Mouse (Mus musculus) gastrocnemius, adult 8-10 months (tissue): ENCODE measurements around the gene Zc3h18. TPM values are rescaled to one million over a fixed set of nuclear protein-coding genes. Genes with fewer than 3 reads are reported as not detected.

ENCODE experiments used
- DNase-seq, 2 experiments: peaks; one replicate each; pipeline ENCODE4 v3.0.0; 2022; ENCODE audit warnings: low spot score in 2 of 2
- total RNA-seq, 4 experiments: library from RNA; stranded (reverse); gene quantifications; 2 replicates each; pipeline ENCODE4 v1.2.4; 2022

Zc3h18 gene
- total RNA-seq: 10 to 100 TPM; 22.9 to 30.7 (median 25.8) TPM

DNA sequence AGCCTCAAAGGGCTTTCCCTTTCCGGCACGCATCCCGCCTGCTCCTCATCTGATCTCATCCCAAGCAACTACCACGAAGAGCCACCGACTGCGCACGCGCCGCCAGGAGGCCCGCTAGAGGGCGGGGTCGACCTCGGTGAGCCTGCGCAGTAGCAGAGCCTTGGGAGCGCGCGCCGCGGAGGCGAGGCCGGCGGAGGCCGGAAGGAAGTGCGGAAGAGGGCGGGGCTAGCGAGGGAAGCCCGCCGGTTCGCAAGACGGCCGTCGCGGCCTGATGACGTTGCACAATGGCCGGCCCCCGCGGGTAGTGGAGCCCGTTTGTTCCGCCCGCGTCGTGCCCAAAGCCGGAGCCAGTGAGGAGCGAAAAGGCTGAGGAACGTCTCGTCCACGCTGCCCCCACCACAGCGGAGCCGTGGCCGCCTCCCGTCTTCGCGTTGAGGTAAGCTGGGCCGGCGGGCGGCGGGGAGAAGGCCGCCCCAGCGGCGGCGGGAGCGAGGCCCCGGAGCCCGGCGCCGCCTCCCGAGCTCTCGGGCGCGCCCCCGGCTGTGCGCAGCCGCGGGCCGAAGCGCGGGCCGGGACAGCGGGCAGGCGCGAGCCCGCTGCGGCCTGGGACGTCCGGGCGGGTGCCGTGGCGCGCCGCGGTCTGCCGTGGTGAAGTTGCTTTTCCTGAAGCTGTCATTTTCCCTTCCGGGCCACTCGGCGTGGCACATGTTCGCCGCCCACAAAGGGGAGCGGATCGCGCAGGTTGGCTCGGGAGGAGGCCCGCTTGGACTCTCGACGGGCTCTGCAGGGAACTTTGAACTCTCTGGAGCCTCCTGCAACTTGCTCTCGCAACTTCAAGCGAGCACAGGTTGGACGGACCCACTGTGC lies at the start of gene Zc3h18:
Zc3h18 (plus strand) TSS at position 245 of the 867 bp plus-strand sequence.
- DNase-seq: peak; percentile 97 to 99

DNA sequence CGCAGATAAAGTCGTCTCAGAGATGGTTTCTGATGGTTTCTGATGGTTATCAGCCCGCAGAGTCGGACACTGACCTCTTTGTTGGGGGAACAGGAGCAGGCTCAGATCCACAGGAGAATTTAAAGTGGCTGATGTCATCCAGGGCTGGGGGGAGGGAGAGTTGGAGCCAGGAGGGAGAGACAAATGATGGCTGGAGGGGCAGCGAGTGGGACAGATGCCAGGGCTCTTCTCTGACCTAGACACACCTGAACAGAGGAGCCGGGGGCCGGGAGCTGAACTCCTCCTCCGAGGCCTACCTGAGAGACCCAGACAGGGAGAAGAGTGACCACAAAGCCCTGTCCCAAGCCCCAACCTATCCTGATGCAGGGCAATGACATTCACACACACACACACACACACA lies 47.3 kb upstream of the Zc3h18 start:
- no peak for DNase-seq

DNA sequence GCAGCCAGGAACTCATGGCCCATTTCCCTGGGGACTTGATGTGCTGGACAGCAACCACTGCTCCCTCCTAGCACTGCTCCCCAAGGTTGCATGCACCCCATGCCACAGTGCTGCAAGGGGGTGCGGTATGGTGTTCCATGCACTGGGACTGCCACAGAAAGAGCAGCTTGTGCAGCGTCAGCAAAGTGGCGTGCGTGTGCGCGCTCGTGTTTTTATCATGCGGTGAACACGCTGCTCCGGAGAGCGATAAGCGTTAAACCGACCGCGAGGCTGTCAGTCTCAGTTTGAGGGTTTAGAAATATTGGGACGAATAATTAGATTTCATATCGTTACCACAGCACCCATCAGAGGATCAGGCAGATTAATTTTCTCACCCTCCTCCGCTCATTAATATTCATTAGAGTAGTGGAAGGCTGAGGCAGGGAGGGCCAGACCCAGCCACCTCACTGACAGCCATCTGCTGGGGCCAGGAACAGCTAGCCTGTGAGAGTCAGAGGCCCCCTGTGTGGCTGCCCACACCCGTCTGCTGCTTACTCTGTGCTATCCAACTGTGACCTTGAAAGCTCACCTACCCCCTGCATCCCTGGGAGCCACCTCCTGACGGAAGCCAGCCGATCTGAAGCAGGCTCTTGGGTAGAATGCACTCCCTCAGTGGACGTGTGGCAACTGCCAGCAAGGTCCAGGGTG lies 46.7 kb upstream of the Zc3h18 start:
- DNase-seq: no peak

DNA sequence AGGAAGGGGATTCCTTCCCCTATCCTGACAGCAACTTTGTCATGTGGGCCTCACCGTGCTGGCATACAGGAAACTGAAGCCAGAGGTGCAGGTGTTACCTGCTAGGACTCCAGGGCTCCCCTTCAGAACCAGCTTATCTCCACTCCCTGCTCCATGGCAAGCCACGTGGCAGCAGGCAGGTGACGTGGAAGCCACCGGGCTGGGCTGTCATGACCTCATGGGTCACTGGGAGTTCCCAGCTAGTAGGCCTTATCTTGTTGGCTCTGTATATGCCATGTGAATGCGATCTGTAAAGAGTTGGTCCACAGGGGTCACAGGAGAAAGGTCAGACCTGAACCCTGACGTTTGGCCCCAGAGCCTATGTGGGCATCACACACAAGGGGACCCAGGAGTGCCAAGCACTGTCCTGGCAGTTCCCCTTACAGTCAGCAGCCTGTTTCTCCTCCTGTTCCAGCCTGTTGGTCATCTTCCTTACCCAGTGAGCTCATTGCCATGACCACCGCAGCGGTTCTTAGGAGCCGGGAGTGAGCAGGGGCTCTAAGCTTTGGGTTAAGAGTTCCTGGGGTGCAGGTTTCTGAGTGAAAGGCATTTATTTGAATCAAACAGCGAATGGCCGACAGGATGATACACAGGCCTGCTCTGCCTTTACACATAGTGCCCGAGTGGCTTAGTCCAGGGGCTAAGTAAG lies 45.8 kb upstream of the Zc3h18 start:
- no peak for DNase-seq

DNA sequence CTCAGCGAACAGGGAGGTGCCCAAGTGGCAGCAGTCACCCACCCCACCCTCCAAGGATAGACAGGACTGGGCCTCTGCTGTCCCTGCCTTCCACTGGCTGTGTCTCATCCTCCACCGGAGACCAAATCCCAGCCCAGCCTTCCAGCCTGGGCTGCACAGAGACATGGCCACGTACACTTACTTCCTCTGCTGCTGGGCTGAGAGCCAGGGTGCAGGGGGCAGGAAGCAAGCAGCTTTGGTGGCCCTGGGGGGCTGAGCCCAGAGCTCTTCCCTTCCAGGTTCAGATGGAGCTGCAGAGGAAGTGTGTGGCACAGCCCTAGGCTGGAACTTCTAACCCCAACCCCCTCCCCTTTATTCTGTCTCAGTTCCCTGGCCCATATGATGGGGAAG lies 45.3 kb upstream of the Zc3h18 start:
- DNase-seq: no peak

DNA sequence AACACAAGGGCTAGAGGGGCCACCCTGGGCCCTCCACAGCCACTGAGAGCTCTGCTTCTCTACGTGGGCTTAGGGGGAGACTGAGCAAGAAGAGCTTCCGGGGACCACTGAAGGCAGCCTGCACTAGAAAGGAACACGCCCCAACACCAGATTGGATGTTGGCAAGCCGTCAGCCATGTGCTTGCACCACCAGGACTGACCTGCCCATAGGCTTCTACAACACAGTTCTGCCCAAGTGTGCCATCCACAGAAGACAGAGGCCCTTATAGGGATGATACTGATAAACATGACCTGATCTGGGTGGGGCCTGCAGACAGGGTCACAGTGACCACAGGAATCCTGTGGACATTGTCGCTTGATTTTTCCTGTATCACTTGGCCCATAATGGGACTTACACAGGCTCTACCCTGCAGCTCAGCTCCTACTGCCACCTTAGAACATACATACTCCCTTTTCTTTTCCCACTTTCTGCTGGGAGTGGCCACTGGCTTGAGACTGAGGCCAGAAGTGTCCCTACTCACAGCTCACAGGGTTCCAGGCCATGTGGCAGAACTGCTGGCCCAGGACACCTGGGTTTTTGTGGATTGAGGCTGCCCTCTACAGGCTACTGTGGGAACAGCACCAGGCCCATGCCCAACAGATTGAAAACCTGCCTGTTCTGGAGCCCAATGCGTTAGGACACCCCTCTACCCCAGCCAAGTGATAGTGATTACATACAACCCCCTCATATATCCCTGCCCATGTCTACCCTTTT lies 43.5 kb upstream of the Zc3h18 start:
- peak; percentile 72 to 74 for DNase-seq

DNA sequence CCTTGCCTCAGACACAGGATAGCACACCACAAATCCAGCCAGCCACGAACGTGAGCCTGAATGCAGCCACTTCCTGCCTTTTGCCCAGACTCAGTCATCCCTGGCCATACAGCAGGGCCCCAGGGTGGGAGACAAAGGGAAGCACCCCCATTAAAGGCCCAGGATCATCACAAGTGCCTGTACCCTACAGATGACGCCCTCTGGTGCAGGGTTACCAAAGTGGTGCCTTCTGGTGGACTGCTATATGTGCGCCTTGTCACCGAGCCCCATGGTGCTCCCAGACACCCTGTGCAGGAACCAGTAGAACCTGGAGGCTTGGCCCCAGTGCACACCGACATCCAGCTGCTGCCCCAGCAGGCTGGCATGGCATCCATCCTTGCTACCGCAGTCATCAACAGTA lies 42.9 kb upstream of the Zc3h18 start:
- DNase-seq: no peak

DNA sequence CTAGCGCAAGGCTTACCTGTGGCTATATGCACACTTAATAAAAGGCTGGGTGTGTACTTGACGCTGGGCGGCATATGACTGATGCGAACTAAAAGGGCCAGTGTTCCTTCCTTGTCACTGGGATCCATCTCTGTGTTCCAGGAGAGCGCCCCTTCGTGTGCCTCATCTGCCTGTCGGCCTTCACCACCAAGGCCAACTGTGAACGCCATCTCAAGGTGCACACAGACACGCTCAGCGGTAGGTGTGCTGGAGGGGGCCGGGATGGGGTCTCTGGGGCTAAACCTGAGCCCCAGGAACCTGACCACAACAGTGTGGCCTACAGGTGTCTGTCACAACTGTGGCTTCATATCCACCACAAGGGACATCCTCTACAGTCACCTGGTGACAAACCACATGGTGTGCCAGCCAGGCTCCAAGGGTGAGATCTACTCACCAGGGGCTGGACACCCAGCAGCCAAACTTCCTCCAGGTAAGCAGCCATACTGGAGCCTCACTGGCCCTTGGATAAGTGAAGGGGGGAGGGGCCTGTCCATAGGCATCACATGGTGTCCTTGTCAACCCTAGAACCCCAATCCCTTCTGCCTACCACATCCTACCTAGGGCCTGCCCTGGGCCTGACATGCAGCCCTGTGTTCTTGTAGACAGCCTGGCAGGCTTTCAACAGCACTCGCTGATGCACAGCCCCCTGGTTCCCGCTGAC lies 41.5 kb upstream of the Zc3h18 start:
- DNase-seq: no peak

DNA sequence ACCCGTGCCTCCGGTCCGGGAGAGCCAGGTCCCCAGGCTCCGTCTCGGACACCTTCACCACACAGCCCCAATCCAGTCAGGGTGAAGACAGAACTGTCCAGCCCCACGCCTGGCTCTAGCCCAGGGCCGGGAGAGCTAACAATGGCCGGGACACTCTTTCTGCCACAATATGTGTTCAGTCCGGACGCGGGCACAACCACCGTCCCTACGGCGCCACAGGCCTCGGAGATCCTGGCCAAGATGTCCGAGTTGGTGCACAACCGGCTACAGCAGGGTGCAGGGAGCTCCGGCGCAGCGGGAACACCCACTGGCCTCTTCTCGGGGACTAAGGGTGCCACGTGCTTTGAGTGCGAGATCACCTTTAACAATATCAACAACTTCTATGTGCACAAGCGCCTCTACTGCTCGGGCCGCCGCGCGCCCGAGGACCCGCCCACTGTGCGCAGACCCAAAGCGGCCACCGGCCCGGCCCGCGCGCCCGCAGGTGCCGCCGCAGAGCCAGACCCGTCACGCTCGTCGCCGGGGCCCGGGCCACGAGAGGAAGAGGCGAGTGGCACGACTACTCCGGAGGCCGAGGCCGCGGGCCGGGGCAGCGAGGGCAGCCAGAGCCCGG lies 40.7 kb upstream of the Zc3h18 start:
- no peak for DNase-seq

DNA sequence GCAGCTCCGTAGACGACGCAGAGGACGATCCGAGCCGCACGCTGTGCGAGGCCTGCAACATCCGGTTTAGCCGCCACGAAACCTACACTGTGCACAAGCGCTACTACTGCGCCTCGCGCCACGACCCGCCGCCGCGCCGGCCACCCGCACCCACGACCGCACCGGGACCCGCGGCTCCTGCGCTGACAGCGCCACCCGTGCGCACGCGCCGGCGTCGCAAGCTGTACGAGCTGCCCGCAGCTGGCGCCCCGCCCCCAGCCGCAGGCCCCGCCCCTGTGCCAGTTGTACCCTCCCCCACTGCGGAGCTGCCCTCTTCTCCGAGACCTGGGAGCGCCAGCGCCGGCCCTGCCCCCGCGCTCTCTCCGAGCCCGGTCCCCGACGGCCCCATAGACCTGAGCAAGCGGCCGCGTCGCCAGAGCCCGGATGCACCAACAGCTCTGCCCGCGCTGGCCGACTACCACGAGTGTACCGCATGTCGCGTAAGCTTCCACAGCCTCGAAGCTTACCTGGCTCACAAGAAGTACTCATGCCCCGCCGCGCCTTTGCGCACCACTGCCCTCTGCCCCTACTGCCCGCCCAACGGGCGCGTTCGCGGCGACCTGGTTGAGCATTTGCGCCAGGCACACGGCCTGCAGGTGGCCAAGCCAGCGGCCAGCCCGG lies 40.0 kb upstream of the Zc3h18 start:
- DNase-seq: peak in 1 of 2 experiments; percentile 36

DNA sequence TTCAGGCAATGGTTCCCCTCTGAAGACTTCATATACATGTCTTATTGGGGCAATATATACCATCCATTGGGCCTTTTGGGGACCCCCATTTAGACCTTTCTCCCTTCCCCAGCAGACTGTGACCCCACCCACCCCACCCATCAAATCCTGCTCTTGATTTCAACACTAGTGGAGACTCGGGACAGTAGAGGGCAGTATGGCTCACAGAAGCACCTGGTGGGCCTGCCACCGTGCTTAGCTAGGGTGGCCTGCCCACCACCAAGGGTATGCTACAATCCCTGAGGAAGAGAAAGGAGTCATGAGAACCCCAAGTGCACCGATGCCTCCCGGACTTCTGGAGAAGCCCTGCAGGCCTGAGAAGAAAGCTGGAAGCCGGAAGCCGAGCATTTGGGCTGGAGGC lies 37.6 kb upstream of the Zc3h18 start:
- DNase-seq: no peak

DNA sequence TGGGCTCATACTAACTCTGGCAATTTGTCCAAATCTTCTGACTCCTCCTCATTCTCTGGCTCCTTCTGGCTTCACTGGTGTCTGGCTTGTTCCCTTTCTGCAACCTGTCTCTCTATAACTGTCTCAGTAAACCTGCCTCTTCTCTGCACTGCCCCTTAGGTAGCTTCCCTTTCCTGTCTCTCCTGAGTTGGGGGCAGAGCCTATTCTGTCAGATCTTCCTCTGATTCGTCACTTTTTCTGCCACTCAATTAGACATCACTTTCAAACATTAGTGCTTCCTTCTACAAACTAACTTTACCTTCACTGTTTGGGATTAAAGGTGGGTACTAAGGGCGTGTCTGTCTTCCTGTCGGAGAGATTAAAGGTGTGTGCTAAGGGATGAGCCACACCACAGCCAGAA lies 35.6 kb upstream of the Zc3h18 start:
- no peak for DNase-seq

DNA sequence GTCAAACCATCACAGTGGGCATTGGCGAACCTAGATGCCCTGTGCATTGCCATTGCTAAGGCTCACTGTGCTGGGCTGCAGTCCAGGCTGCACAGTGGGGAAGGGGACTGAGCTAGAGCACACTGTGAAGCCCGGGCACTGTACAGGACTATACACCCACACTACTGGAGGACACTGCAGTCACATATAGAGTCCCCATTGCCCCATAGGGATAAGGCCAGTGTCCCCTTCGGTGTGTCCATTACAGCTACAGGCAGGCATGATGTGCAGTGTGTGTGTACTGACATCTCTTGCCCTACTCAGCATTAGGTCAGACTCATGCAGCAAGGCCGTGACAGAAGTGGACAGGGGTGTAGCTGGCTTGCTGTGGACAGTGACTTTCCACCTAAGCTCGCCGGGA lies 34.6 kb upstream of the Zc3h18 start:
- no peak for DNase-seq

DNA sequence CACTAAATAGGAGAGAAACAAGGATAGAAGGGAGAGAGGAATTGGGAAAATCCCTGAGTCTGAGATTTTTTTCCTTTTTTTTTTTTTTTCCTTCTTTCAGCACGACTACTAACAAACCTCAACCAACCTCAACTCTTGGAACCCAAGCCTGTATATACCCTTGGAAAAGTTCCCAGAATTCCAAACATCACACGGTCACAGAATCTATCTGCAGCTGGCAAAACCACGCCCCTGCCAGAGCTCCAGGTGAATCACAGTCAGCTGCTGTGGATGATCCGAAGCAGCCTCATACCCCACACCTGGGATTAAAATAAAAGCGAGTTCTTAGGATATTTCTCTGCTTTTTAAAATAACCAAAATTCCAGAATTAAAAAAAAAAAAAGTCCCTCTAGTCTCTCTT lies 34.0 kb upstream of the Zc3h18 start:
- DNase-seq: no peak

DNA sequence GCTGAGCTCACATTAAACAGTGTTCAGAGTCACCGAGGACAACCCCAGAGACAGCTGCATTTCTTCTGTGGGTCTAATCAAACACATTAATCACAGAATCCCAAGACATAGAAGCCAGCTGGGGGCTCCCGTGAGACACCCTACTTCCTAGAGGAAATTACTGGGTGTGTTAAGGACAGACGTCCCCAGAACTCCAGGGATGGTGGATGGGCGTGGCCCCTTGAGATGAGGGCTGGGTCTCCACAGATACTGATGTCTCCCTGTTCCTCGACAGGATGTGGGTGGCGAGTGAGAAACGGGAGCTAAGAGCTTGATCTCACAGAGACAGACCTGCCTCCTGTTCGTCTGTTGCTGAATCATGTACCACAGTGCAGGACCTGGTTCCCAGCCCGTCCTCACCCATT lies 33.6 kb upstream of the Zc3h18 start:
- no peak for DNase-seq

DNA sequence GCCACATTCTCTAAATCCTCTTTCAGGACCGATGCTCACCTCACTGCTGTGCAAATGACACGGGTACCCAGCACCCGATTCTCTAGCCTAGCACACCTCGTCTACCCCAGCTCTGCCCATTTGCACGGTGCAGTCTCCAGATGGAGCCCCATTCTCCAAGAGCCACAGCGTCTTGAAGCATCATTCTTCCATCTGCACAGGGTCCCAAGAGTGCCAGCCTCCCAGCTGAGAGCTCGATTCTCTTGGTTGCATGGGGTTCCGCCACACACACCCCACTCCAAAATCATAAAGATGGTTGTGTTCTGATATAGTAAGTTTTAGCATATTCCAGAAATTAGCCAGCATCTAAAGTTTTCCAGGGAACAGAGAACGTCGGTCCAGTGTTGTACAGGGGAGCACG lies 33.1 kb upstream of the Zc3h18 start:
- DNase-seq: no peak

DNA sequence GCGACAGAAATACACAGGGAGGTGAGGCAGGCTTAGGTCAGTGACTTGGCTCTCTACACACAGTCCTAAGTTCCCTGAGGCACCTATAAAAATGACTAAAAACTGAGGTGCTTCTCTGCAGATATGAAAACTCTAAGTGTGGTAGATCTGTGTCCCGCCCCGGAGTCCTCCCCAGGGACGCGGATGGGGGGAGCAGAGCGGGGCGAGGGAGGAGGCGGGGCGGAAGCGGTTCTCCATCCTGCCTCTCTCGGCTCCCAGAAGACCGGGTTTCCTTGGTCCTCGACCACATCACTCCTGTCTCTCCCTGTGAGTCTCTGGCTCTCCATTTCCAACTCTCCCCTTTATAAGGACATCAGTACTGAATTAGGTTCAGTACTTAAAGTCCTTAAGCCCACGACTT lies 32.7 kb upstream of the Zc3h18 start:
- no peak for DNase-seq

DNA sequence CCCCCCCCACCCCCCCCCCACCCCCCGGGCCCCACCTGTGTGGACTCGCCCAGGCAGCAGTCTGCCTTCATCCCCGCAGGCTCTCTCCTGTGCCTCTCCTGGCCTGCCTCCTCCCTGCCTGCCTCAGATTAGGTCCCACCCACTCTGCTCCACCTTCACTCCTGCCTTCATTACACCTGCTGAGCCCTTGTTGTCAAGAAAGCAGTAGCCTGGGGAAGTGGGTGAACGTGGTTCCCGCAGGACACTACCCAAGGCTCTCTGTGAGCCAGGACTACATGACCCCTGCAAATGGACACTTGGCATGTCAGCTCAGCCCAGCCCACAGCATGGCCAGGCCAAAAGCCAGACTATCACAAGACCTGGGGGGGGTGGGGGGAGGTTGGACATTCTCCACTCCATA lies 32.2 kb upstream of the Zc3h18 start:
- DNase-seq: no peak

DNA sequence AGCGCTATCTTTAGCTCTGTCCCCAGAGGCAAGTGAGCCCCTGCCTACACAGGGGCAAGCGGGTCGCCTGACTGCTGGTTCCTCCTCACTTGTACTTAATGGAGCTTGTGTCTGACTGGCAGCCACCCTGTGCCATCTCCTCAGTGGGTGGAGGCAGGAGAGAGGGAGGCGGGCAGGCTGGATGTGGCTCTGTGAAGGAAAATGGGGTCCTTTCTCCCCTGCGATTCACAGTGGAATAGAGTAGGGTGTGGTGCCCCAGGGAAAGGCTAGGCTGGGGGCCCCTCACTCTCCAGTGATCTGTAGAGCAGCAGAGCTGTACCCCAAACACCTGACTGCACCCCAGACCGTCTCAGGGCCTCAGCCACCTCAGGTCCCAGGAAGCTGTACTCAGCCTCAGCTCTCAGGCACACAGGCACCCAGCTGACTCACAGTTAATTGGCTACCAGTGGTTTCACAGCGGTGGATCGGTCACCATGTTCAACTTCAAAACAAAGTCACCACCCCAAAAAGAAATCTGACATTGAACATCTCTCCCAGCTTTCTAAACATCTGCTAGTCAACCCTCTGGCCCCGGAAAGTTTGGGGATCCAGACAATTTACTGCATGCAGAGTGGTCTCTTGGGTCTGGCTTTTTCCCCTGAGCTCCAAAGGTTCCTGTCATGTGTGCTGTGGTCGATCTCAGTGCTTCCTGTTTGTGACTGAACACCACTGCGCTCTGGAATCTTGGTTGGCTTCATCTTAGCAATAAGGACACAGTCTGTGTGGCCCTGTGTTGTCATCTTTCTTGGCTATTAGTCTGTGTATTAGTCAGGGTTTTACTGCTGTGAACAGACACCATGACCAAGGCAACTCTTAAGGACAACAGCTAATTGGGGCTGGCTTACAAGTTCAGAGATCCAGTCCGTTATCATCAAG lies 31.0 kb upstream of the Zc3h18 start:
- DNase-seq: no peak
